Mouse (Mus musculus) gastrocnemius, adult 2 months (tissue): Measurements from ENCODE around the gene Klhl6. TPM values are rescaled to one million over a fixed set of nuclear protein-coding genes. Genes with fewer than 3 reads are reported as not detected.

ENCODE experiments used
- DNase-seq: peaks from one replicate; pipeline ENCODE4 v3.0.0; 2022
- H3K27ac ChIP-seq: fragments of 200-600 bp; 2 replicates; pipeline ENCODE4 v1.8.1; 2022; ENCODE audit warnings: mild to moderate bottlenecking
- H3K4me3 ChIP-seq: fragments of 200-600 bp; 2 replicates; pipeline ENCODE4 v1.8.1; 2022; ENCODE audit warnings: mild to moderate bottlenecking, moderate library complexity
- CTCF ChIP-seq: fragments of 200-600 bp; IDR thresholded peaks from 2 replicates; pipeline ENCODE4 v1.8.1; 2022; ENCODE audit warnings: antibody characterized with exemption, mild to moderate bottlenecking, moderate library complexity
- intact Hi-C: fragments of 180-260 bp; cut with DNase I; formaldehyde crosslinking; loops from one replicate; pipeline ENCODE4 v1.15.1; 2025
- total RNA-seq, 2 experiments: library from RNA; stranded (reverse); gene quantifications; 2 replicates each; pipeline ENCODE4 v1.2.3; 2021

Klhl6 gene
- total RNA-seq, 2 experiments from 2014 or later, result 0.64 to 1.1 TPM

DNA sequence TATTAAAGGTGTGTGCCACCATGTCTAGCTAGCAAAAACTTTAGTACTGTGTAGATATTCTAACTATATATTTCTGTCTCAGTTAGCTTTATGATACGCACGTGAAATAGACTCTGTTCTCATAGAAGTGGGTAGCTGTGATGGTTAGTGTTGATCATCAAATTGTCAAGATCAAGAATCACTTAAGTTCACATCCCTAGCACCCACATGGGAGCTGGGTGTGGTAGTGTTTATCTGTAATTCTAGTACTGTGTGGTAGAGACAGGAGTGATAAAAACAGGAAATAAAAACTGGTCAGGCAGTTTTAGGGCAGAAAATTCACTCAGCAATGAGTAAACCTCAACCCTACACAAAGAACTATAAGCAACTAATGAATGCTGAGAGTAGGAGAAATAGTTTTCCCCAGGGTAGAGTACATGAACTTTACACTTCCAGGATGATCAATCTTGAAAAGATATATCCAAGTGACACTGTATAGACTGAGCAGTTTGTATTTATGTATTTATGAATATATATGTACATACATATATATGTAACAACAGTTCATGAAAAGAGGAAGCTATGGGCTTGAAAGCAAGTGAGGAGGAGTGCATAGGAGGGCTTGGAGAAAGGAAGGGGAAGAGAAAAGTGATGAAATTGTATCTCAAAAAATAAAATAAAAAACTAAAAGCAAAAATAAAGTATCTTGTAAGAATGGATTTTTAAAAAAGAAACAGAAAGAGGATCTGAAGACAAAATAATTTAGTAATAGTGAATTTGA lies 2.2 kb upstream of the Klhl6 start:
- no peak for TF ChIP-seq CTCF
- DNase-seq, result no peak
- H3K4me3 ChIP-seq, result no peak overlapping the region
- intact Hi-C loops, result no loop called here
- no peak overlapping the region for H3K27ac ChIP-seq

DNA sequence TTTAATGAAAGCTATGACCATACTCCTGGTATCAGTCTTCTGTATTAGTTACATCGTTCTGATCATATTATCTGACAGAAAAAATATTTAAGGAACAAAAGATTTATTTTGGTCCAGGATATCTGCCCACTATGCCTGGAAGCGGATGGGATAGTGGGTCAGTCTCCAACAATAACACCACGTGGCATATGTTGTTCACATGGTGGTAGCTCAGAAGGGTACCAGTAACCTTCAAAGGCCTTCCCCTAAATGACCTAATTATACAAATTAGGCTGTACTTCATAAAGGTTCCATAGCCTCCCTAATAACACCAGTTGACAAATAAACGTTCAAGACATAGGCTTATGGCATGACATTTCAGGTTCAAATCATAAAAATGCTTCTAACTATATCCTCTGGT lies 722 bp upstream of the Klhl6 start:
- intact Hi-C loops, result no loop called here
- H3K4me3 ChIP-seq, result no peak overlapping the region
- no peak overlapping the region for H3K27ac ChIP-seq
- no peak for TF ChIP-seq CTCF
- no peak for DNase-seq

DNA sequence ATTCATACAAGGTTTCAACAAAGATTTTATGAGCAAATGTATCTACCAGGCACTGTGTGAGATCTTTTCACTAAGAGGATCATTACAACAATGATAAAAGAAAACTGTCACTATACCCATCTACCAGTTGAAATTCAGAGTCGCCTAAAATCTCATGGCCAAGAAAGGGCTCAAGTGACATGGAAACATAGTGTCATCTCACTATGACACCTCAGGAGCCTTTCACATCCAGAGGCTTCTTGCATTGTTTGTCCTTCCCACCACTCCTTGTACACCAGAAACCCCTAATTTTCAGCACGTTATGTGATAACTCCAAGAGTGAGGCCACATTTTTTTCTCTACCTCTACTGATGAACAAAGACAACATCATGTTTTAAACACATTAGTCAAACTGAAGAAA lies 1.2 kb downstream of the Klhl6 start:
- intact Hi-C loops, result no loop called here
- H3K4me3 ChIP-seq, result peak overlapping the region; percentile 62
- no peak overlapping the region for H3K27ac ChIP-seq
- no peak for DNase-seq
- TF ChIP-seq CTCF, result no peak

DNA sequence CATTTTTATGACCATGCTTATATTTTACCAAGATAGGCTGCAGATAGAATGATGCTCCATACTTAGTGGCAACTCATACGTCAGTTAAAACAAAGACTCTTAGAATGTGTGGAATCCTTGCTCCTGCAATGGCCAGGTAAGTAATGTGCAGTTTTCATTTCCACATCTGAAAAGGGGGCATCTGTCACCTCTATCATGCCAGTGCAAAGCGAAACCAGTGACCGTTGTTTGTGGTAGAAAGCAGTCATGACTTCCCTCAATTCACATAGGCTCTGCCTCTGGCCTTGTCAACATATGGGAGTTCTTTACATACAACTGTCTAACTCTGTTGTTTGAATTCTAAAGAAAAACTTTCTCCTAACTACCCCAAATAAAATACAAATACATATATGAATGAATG lies 1.8 kb downstream of the Klhl6 start:
- intact Hi-C loops, result no loop called here
- no peak for TF ChIP-seq CTCF
- Histone ChIP-seq H3K27ac (no peak overlapping the region), H3K4me3 (peak overlapping the region; percentile 62)
- DNase-seq, result no peak

DNA sequence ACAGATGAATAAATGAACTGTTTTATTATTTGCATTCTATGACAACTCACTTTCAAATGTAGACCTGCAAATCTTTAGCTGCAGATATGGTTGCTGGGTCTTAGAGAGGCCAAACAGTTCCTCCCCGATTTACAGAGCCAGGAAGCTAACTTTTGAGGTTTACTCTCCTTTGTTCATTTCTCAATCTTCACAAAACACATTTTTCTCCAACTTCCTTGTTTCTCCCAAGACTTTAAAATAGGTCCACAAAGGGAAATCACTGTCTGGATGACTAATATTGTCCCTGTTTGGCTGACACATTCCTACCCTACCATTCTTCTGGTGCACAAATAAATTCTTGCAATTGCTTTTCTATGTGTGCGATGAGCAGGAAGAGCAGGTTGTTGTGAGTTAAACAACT lies 3.1 kb downstream of the Klhl6 start:
- Histone ChIP-seq H3K4me3 (no peak overlapping the region), H3K27ac (peak overlapping the region; percentile 31; the same call in 1 of the 2 replicates)
- TF ChIP-seq CTCF, result no peak
- intact Hi-C loops, result no loop called here
- DNase-seq, result no peak

DNA sequence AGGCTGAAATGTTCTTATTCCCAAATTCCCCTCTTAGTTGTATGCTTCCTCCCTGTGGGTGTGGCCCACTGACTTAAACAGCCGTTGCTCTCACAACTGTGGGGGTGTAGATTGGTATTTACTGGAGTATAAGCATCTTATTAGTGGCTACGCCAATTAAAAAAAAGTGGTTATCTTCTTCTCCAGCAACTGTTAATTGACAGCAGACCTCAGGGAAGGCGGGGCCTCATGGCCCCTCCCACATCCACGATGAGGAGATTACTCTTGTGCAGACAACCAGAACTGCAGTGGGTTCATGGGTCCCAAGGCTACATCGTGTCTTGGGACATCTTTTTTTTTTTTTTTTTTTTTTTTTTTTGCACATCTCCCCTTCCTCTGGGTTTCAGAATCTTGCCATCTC lies 5.6 kb downstream of the Klhl6 start:
- TF ChIP-seq CTCF, result no peak
- intact Hi-C loops, result no loop called here
- DNase-seq, result no peak
- no peak overlapping the region for H3K4me3 ChIP-seq
- no peak overlapping the region for H3K27ac ChIP-seq

DNA sequence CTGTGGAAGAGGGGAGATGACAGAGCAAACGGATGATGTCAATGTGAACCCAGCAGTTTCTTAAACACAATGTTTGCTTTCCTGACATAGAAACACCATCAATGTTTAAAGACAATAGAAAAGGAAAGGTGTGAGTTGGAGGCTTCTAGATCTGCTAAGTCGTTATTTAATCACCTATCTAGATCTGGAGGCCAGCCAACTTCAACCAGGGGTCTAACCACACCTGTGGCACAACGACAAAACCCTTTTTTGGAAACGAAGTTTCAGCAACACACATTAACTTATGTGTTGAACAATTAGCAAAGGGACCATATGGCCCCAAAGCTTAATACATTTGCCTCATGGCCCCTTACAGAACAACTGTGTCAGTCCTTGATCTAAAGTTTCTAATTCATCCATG lies 6.0 kb downstream of the Klhl6 start:
- intact Hi-C loops, result no loop called here
- no peak for TF ChIP-seq CTCF

DNA sequence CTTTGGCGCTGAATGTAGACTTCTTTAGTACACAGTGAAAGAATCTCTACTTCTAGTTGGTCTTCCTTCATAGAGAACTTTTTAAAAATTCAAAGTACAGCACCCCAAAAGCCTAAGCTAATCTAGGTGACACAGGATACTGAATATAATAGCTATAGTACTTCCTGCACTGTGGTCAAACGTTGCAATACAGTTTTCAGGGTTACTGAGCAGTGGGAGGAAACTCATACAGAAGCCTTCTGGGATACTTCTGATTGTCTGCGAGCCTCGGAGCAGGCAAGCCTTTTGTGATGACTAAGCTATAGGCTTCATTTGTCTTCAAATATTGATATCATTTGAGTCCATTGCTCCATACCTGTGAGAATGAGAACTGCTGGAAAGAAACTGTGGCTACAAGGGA lies 7.4 kb downstream of the Klhl6 start:
- TF ChIP-seq CTCF, result no peak
- no peak for DNase-seq
- Histone ChIP-seq H3K27ac (no peak overlapping the region), H3K4me3 (no peak overlapping the region)
- intact Hi-C loops, result no loop called here

More for the DNA sequence above, 6.0 kb downstream of the Klhl6 start:
- H3K27ac ChIP-seq, result no peak overlapping the region
- no peak for DNase-seq
- no peak overlapping the region for H3K4me3 ChIP-seq

DNA sequence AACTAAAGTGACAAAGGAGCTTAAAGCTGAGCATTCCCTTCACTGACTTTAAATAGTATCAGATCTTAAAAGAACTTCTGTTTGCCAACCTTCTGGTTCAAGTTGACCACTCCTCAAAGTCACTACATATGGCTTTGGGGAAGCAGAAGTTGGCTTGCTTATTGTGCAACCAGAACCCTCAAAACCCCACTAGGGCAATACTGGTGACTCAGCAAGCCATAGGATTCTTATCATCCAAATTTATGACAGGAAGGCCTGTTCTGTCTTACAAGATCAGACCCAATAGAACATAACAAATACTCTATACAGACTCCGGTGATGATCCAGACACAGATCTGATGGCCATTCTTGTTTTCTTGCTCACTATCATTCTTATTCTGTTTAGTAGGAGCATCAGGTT lies 9.4 kb downstream of the Klhl6 start:
- TF ChIP-seq CTCF, result no peak
- Histone ChIP-seq H3K4me3 (no peak overlapping the region), H3K27ac (no peak overlapping the region)
- no peak for DNase-seq
- intact Hi-C loops, result no loop called here

DNA sequence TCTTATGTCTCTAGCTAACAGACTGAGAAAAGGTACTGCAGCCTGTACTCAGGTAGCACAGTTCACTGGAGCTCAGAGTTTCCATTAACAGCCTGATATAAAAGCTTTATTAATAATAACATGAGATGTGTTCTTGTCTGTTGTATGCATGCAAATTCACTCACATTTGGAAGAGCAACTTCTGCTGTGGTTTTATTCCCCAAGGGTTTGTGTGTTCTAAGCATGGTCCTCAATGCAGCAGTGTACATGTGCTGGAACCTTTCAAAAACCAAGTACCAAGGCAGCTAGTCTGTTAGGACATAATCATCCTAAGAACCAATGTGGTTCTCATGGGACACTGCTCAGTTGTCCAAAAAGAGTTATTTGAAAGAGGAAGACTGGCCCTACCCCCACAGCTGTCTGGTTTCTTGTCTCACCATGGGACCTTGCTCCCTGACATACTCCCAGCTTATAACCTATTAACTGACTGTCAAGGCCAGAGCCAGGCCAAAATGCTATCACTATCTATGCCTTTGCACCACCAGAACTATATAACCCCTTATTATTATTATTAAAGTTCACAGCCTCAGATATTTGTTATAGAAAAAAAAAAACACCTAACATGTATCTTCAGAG lies 10.0 kb downstream of the Klhl6 start:
- no peak overlapping the region for H3K27ac ChIP-seq
- DNase-seq, result no peak
- H3K4me3 ChIP-seq, result no peak overlapping the region
- no peak for TF ChIP-seq CTCF
- intact Hi-C loops, result no loop called here

DNA sequence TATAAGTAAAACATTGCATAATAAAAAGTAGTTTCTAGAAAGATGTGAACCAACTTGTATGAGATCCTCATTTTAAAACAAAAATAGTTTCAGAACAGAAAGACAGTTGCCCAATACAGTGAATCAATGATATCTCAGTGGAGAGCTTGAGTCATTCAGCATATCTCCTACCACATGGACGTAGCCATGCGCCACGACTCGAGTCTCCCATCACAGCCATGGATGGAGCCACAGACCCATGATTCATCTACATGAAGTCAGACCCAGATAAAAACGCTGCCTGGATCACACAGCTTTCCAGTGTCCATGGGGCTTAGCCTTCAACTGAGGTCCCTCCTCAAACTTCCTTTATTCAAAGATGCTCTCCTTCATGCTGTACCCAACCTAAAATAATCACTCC lies 13.3 kb downstream of the Klhl6 start:
- intact Hi-C loops, result no loop called here
- no peak for DNase-seq
- Histone ChIP-seq H3K27ac (no peak overlapping the region), H3K4me3 (no peak overlapping the region)
- TF ChIP-seq CTCF, result no peak

DNA sequence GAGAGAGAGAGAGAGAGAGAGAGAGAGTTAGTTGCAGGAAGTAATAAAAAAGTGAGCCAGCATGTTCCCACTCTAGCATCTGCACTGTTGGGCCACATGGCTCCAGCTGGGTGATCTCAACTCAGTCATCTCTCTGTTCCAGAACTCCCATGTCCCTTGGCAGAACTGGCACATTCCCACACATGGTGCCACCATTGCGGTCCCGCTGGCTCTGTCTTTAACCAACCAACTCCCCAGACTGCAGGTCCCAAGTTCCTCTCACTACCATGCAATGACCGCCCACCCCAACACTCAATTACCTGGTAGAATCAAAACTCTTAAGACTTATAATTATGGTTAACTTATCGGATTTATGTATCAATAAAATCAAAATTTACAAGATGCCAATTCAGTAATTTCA lies 14.2 kb downstream of the Klhl6 start:
- intact Hi-C loops, result no loop called here
- Histone ChIP-seq H3K4me3 (no peak overlapping the region), H3K27ac (no peak overlapping the region)
- no peak for TF ChIP-seq CTCF
- no peak for DNase-seq

DNA sequence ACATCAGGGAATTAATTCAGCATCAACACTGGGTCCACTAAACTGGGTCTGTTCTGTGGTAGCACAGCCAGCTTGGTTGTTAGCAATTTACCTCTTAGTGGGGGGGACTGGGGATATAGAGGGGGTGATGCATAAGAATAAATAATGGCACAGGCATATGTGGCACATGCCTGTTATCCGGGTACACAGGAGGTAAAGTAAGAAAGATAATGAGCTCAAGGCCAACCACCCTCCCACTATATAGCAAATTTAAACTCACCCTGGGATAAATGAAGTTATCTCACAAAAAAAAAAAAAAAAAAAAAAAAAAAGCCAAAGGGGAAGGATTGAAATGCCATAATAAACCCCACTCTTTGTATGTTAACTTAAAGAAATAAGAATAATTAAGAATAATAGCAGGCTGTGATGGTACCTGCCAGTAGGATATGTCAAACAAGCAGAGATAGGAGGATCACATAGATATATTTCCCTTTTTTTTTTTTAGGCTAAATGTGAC lies 14.9 kb downstream of the Klhl6 start:
- H3K4me3 ChIP-seq, result no peak overlapping the region
- DNase-seq, result no peak
- intact Hi-C loops, result no loop called here
- no peak for TF ChIP-seq CTCF
- H3K27ac ChIP-seq, result no peak overlapping the region

DNA sequence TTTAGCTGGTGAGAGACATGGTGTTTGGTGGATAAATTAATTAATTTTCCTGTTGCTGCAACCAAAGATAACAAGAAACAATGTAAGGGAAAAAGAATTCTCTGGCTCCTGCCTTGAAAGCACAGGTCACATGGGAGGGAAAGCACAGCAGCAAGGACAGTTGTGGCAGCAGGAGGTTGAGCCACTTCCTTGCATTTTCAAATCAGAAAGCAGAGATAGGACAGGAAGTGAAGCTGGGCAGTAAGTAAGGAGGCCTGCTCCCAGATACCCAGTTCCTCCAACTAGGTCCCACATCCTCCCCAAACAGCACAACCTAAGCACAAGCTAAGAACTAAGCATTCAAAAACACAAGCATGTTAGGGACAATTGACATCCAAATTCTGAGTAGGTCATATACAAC lies 15.9 kb downstream of the Klhl6 start:
- TF ChIP-seq CTCF, result no peak
- DNase-seq, result no peak
- no peak overlapping the region; the same call in 1 of the 2 replicates for H3K27ac ChIP-seq
- intact Hi-C loops, result no loop called here
- no peak overlapping the region for H3K4me3 ChIP-seq
